Comparison of ENCODE assay signal across 8 mouse cellular contexts in genomic region chr1:158653808-158654520, GRCm38 (mm10).
DNase-seq lines count a peak whose midpoint lies in the region; ATAC-seq and TF ChIP-seq lines count a peak whose summit lies in the region.

No protein-coding gene starts in this region.

- peaks cover 0 to 5% of the 10 kb centered on the region in 2 experiments; a peak in 1 of 4 replicates for H3K4me1 ChIP-seq in CH12.LX (ENCODE audit: control insufficient read depth in 1 of 2, insufficient read depth in 2 of 2)
- H3K4me1 ChIP-seq in cerebellum, adult 2 months (ENCODE audit: control insufficient read depth, insufficient read depth, low read length) = no peaks in the 10 kb centered on the region
- no peaks in the 10 kb centered on the region for H3K4me1 ChIP-seq in forebrain, postnatal 0 days (ENCODE audit: insufficient read depth)
- no peaks in the 10 kb centered on the region for H3K4me1 ChIP-seq in kidney, embryonic 16.5 days (ENCODE audit: insufficient read depth, low read length)

- WGBS in cerebellum, adult 2 months = 32% methylated on average over 4 of the region's 4 CpGs
- 26% methylated on average over 4 of the region's 4 CpGs for WGBS in forebrain, postnatal 0 days
- WGBS in kidney, embryonic 16.5 days = 27% methylated on average over 4 of the region's 4 CpGs

- H3K4me3 ChIP-seq in CH12.LX (replicated peaks in 1 of 3; ENCODE audit: low read depth in 2 of 3, low read length in 2 of 3, poor library complexity in 1 of 3) = no peak overlapping the region
- no peak overlapping the region for H3K4me3 ChIP-seq in cerebellum, adult 2 months (replicated peaks; ENCODE audit: insufficient read depth, low read depth, low read length)
- H3K4me3 ChIP-seq in forebrain, postnatal 0 days (ENCODE audit: low read depth, low read length) = no peak overlapping the region
- H3K4me3 ChIP-seq in kidney, embryonic 16.5 days (ENCODE audit: low read length) = no peak overlapping the region

- in situ Hi-C loops in CH12.LX (cut with MboI; ENCODE audit: low pct_ligation_motif_present, low pct_unique_long_range_greater_than_20kb, low sequenced_read_pairs) = loop anchor here (25.0 kb wide), 2 partner anchors 917 to 1092 kb away; no protein-coding TSS in a partner anchor

- peak; percentile 69 for TF ChIP-seq RAD21 in CH12.LX (IDR thresholded peaks at IDR 0.05; ENCODE audit: low read depth, low read length)

- H3K27ac ChIP-seq in CH12.LX (ENCODE audit: insufficient read depth, low read depth) = no peak overlapping the region
- no peak overlapping the region for H3K27ac ChIP-seq in cerebellum, adult 2 months (ENCODE audit: insufficient read depth, low read length)
- no peak overlapping the region for H3K27ac ChIP-seq in forebrain, postnatal 0 days (ENCODE audit: low read depth, low read length)
- H3K27ac ChIP-seq in kidney, embryonic 16.5 days (ENCODE audit: low read length) = no peak overlapping the region

- no peak for TF ChIP-seq EP300 in CH12.LX (IDR thresholded peaks at IDR 0.05; ENCODE audit: low read length)

- no peak overlapping the region for H3K4me2 ChIP-seq in CH12.LX (ENCODE audit: insufficient read depth, low read depth, poor library complexity, severe bottlenecking)
- H3K4me2 ChIP-seq in forebrain, postnatal 0 days (ENCODE audit: low read depth) = no peak overlapping the region
- H3K4me2 ChIP-seq in kidney, embryonic 16.5 days (replicated peaks; ENCODE audit: low read depth, low read length) = no peak overlapping the region

- TF ChIP-seq POLR2A in CH12.LX (IDR thresholded peaks at IDR 0.05; ENCODE audit: low read depth, low read length) = no peak
- no peak for TF ChIP-seq POLR2A in cerebellum, adult 2 months (IDR thresholded peaks at IDR 0.05; ENCODE audit: borderline replicate concordance, insufficient read depth, low read length)

- peak; percentile 35 to 36 for DNase-seq in frontal cortex, postnatal 36 days (ENCODE audit: low spot score in 2 of 2)
- no peak for DNase-seq in frontal cortex, postnatal 25 days (ENCODE audit: low spot score in 2 of 2)
- peak; percentile 74 for DNase-seq in CH12.LX (ENCODE audit: extremely low read depth)
- peak; percentile 37 to 53 for DNase-seq in cerebellum, adult 2 months
- peak; percentile 69 for DNase-seq in forebrain, postnatal 0 days
- DNase-seq in mesoderm, embryonic 11.5 days (ENCODE audit: low read depth, low spot score) = peak; percentile 74
- no peak for DNase-seq in spleen, postnatal 36 days (ENCODE audit: low spot score in 2 of 2)

- dilution Hi-C loops in CH12.LX (cut with MboI; ENCODE audit: extremely low pct_ligation_motif_present, extremely low pct_unique_long_range_greater_than_20kb, low sequenced_read_pairs) = no loop called here

- H3K9ac ChIP-seq in CH12.LX (ENCODE audit: insufficient read depth, low read depth) = no peak overlapping the region
- H3K9ac ChIP-seq in forebrain, postnatal 0 days = no peak overlapping the region
- no peak overlapping the region for H3K9ac ChIP-seq in kidney, embryonic 16.5 days (replicated peaks; ENCODE audit: low read length)

- no peaks in the 10 kb centered on the region for H3K27me3 ChIP-seq in CH12.LX (replicated peaks)
- no peaks in the 10 kb centered on the region for H3K27me3 ChIP-seq in cerebellum, adult 2 months (ENCODE audit: control insufficient read depth, insufficient read depth, low read length)
- H3K27me3 ChIP-seq in forebrain, postnatal 0 days (ENCODE audit: insufficient read depth, low read length) = no peaks in the 10 kb centered on the region
- H3K27me3 ChIP-seq in kidney, embryonic 16.5 days (ENCODE audit: insufficient read depth, low read length) = no peaks in the 10 kb centered on the region

- H3K36me3 ChIP-seq in CH12.LX (replicated peaks in 1 of 2; ENCODE audit: control insufficient read depth in 1 of 2, insufficient read depth in 1 of 2, low read length in 1 of 2) = no peaks in the 10 kb centered on the region
- peaks cover 16% of the 10 kb centered on the region for H3K36me3 ChIP-seq in forebrain, postnatal 0 days (ENCODE audit: insufficient read depth)
- no peaks in the 10 kb centered on the region for H3K36me3 ChIP-seq in kidney, embryonic 16.5 days (ENCODE audit: insufficient read depth, low read length)

- H3K79me2 ChIP-seq in CH12.LX (replicated peaks; ENCODE audit: control insufficient read depth, extremely low read depth, insufficient read depth, poor library complexity, severe bottlenecking) = no peaks in the 10 kb centered on the region

- ATAC-seq in forebrain, postnatal 0 days = peak; percentile 74
- peak; percentile 86; the same call in 1 of the 2 replicates for ATAC-seq in kidney, embryonic 16.5 days (ENCODE audit: low FRiP score, low TSS enrichment)

- peak in 1 of 2 experiments; percentile 86; a peak in 2 of 4 replicates for TF ChIP-seq CTCF in CH12.LX (conservative IDR thresholded peaks at IDR 0.05 in 1 of 2, IDR thresholded peaks at IDR 0.05 in 1 of 2; ENCODE audit: low read depth in 2 of 2, low read length in 2 of 2)
- TF ChIP-seq CTCF in cerebellum, adult 2 months (IDR thresholded peaks at IDR 0.05; ENCODE audit: borderline replicate concordance, insufficient read depth, low read depth, low read length) = peak; percentile 53
- TF ChIP-seq CTCF in forebrain, postnatal 0 days (IDR thresholded peaks at IDR 0.05; ENCODE audit: low read depth) = peak; percentile 69

- no peaks in the 10 kb centered on the region for H3K9me3 ChIP-seq in CH12.LX (replicated peaks; ENCODE audit: low read length)
- H3K9me3 ChIP-seq in forebrain, postnatal 0 days (ENCODE audit: low read length) = no peaks in the 10 kb centered on the region
- no peaks in the 10 kb centered on the region for H3K9me3 ChIP-seq in kidney, embryonic 16.5 days (ENCODE audit: low read length)

TF ChIP-seq in CH12.LX, 34 proteins besides CTCF, POLR2A, EP300 and RAD21:
- TF ChIP-seq MAX (IDR thresholded peaks at IDR 0.05; ENCODE audit: low read length) (no peak), MEF2A (IDR thresholded peaks at IDR 0.05; ENCODE audit: borderline replicate concordance, low read depth, low read length) (no peak), ETS1 (conservative IDR thresholded peaks at IDR 0.05; ENCODE audit: low read depth, low read length) (no peak), ZC3H11A (IDR thresholded peaks at IDR 0.05; ENCODE audit: low read depth, low read length) (peak; percentile 62), IRF4 (IDR thresholded peaks at IDR 0.05; ENCODE audit: low read depth, low read length) (no peak), SIN3A (IDR thresholded peaks at IDR 0.05; ENCODE audit: low read length) (no peak), ELF1 (IDR thresholded peaks at IDR 0.05; ENCODE audit: low read depth, low read length) (no peak), JUN (IDR thresholded peaks at IDR 0.05; ENCODE audit: insufficient read depth, low read depth, low read length) (no peak), NELFE (IDR thresholded peaks at IDR 0.05; ENCODE audit: low read depth, low read length) (no peak), POLR2AphosphoS2 (IDR thresholded peaks at IDR 0.05; ENCODE audit: low read depth, low read length) (no peak), CHD2 (IDR thresholded peaks at IDR 0.05; ENCODE audit: low read length) (no peak), SMC3 (IDR thresholded peaks at IDR 0.05; ENCODE audit: low read depth, low read length) (peak; percentile 94), CHD1 (IDR thresholded peaks at IDR 0.05; ENCODE audit: low read depth, low read length) (no peak), MAFK (IDR thresholded peaks at IDR 0.05; ENCODE audit: insufficient replicate concordance, low read length) (no peak), GABPA (IDR thresholded peaks at IDR 0.05; ENCODE audit: insufficient replicate concordance, low read depth, low read length) (no peak)

Comparison
In these comparisons a context has a peak if more than half of its experiments do, and no peak if none do; other contexts are left out.
1. DNase-seq: peak in frontal cortex, postnatal 36 days (2 of 2), CH12.LX (single experiment), cerebellum, adult 2 months (2 of 2), forebrain, postnatal 0 days (single experiment) and mesoderm, embryonic 11.5 days (single experiment); none in frontal cortex, postnatal 25 days (0 of 2) and spleen, postnatal 36 days (0 of 2).